Mouse (Mus musculus) hindbrain, embryonic 11.5 days (tissue): Measurements from ENCODE around the gene Galm. TPM values are rescaled to one million over a fixed set of nuclear protein-coding genes. Genes with fewer than 3 reads are reported as not detected.
"Not testable (repeated sequence)": the region's sequence is repeated elsewhere in the genome, so short reads cannot be mapped to it uniquely, and the experiment has no call there.

ENCODE experiments used
- ATAC-seq: fragments of 200-750 bp; cut with Nextera tagmentation; 2 replicates; pipeline ENCODE4 v1.8.0; 2017; ENCODE audit warnings: mild to moderate bottlenecking, moderate TSS enrichment, moderate library complexity; ENCODE audit not compliant: low FRiP score
- DNase-seq: peaks from one replicate; pipeline ENCODE4 v3.0.0-alpha.2; 2015; ENCODE audit warnings: low spot score
- H3K27ac ChIP-seq: fragments of 300-500 bp; sonication (generic); 2 replicates; pipeline ENCODE4 v1.5.1; 2014; ENCODE audit warnings: mild to moderate bottlenecking, low read depth, low read length
- H3K27me3 ChIP-seq: fragments of 300-500 bp; sonication (generic); 2 replicates; pipeline ENCODE4 v1.6.1; 2014; ENCODE audit warnings: mild to moderate bottlenecking, low read length, moderate library complexity, mixed read lengths; ENCODE audit not compliant: control insufficient read depth, insufficient read depth
- H3K36me3 ChIP-seq: fragments of 300-500 bp; sonication (generic); 2 replicates; pipeline ENCODE4 v1.6.1; 2014; ENCODE audit warnings: mild to moderate bottlenecking, low read length, moderate library complexity, mixed read lengths; ENCODE audit not compliant: control insufficient read depth, insufficient read depth
- H3K4me1 ChIP-seq: fragments of 300-500 bp; sonication (generic); replicated peaks from 2 replicates; pipeline ENCODE4 v1.6.1; 2014; ENCODE audit warnings: low read length, mixed read lengths; ENCODE audit not compliant: control insufficient read depth, insufficient read depth
- H3K4me2 ChIP-seq: fragments of 300-500 bp; sonication (generic); replicated peaks from 2 replicates; pipeline ENCODE4 v1.6.1; 2014; ENCODE audit warnings: mild to moderate bottlenecking, low read depth, low read length
- H3K4me3 ChIP-seq: fragments of 300-500 bp; sonication (generic); 2 replicates; pipeline ENCODE4 v1.5.1; 2014; ENCODE audit warnings: low read depth, low read length
- H3K9ac ChIP-seq: fragments of 300-500 bp; sonication (generic); 2 replicates; pipeline ENCODE4 v1.6.1; 2014; ENCODE audit warnings: low read depth, low read length
- H3K9me3 ChIP-seq: fragments of 300-500 bp; sonication (generic); 2 replicates; pipeline ENCODE4 v1.6.1; 2016; ENCODE audit warnings: low read length; ENCODE audit not compliant: control insufficient read depth
- WGBS: fragments of 180-500 bp; shearing (Covaris S2); extraction: QIAGEN DNeasy Blood & Tissue Kit; methylation state at CpG from one replicate; pipeline ENCODE4 v1.1.7; 2014; 5-methylcytosine and 5-hydroxymethylcytosine counted together
- polyA plus RNA-seq: library from polyadenylated mRNA; unstranded; fragments of >200 nt; fragmentation: Nextera tagmentation; extraction: Ambion mirVana; gene quantifications from 2 replicates; pipeline ENCODE4 v1.2.1, GENCODE M21; 2014

Galm gene
- polyA plus RNA-seq, 1 experiment from 2014 or later = 9.1 TPM

DNA sequence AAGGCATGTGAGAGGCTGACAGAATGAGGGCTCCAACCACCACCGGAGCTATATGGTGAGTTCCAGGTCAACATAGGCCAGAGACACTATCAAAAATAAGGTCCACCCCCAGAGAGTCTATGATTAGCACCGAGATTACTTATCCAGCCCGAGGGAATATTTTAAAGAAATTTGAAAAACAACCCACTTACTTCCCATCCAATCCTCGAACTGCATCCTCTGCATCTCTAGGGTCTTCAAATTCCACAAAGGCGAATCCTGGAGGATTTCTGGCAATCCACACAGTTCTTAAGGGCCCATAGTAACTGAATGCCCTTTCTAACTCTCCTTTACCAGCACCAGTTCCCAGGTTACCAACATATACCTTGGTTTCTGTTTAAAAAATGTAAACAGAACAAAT lies 78.4 kb downstream of the Galm start:
- H3K4me2 ChIP-seq = peak overlapping the region; percentile 67
- 36% methylated on average over 5 of the region's 5 CpGs for WGBS

DNA sequence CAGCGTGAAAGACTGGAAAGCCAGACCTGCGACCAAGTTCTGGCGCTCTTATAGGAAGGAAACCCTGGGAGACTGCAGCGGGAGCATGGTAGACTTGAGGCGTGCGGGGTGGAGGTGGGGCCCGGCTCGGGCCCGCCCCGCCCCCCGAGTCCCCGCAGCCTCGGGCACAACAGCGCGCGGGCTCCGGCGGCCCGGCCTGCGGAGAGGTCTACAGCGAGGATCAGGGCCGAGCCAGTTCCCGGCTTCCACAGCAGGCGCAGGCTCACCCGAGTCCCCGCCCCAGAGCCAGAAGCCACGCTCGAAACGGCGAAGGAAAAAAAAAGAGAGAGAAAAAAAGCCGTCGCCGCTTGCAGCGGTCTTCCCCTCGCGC lies 79.0 kb downstream of the Galm start:
- H3K27ac ChIP-seq = peak overlapping the region; percentile 99
- peak; percentile 68 for ATAC-seq
- WGBS = 1% methylated on average over 36 of the region's 36 CpGs

More for the DNA sequence above, 78.4 kb downstream of the Galm start:
- Histone ChIP-seq H3K27ac (no peak overlapping the region), H3K4me3 (peak overlapping the region; percentile 97), H3K36me3 (peaks cover 15% of the 10 kb centered on the region), H3K4me1 (no peaks in the 10 kb centered on the region), H3K9me3 (no peaks in the 10 kb centered on the region), H3K9ac (peak overlapping the region; percentile 99), H3K27me3 (no peaks in the 10 kb centered on the region)
- no peak for ATAC-seq
- no peak for DNase-seq

GRCm38 (mm10) chr17:80206671-80207581 lies 79.7 kb downstream of the Galm start, which contains the start of the genes Srsf7 and Ttc39d:
Gene Srsf7 (minus strand): TSS chr17:80207307.
Gene Ttc39d (plus strand): TSS chr17:80207460.
- no peaks in the 10 kb centered on the region for H3K9me3 ChIP-seq
- H3K36me3 ChIP-seq = peaks cover 13% of the 10 kb centered on the region
- peak; percentile 99 for DNase-seq
- peak within 1 kb of the TSS; percentile 99 for H3K27ac ChIP-seq
- H3K27me3 ChIP-seq = no peaks in the 10 kb centered on the region
- no peaks in the 10 kb centered on the region for H3K4me1 ChIP-seq
- peak within 1 kb of the TSS; percentile 67 for H3K4me2 ChIP-seq
- peak; percentile 92 for ATAC-seq
- WGBS = 2% methylated on average over 90 of the region's 95 CpGs
- peak within 1 kb of the TSS; percentile 99 for H3K9ac ChIP-seq
- H3K4me3 ChIP-seq = peak within 1 kb of the TSS; percentile 97

More for the DNA sequence above, 79.0 kb downstream of the Galm start:
- H3K9ac ChIP-seq = peak overlapping the region; percentile 99
- no peaks in the 10 kb centered on the region for H3K9me3 ChIP-seq
- peak overlapping the region; percentile 67 for H3K4me2 ChIP-seq
- H3K27me3 ChIP-seq = no peaks in the 10 kb centered on the region
- H3K4me3 ChIP-seq = peak overlapping the region; percentile 97
- peak; percentile 75 for DNase-seq
- H3K4me1 ChIP-seq = no peaks in the 10 kb centered on the region
- H3K36me3 ChIP-seq = peaks cover 13% of the 10 kb centered on the region

DNA sequence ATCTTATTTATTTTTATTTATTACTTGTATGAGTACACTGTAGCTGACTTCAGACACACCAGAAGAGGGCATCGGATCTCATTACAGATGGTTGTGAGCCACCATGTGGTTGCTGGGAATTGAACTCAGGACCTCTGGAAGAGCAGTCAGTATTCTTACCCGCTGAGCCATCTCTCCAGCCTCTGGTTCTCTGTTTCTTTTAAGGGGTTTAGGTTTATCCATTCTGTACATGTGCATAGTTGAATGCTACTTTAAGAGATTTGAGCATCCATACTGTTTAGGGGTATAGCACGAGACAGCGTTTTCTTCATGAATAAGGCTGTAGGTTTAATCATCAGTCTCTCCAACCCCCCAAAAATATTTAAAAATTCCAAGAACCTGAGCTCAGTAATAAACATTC lies 86.7 kb downstream of the Galm start:
- not testable (repeated sequence) for H3K36me3 ChIP-seq, H3K27ac ChIP-seq, H3K4me1 ChIP-seq, H3K4me2 ChIP-seq, DNase-seq, H3K9me3 ChIP-seq, ATAC-seq, H3K27me3 ChIP-seq, H3K4me3 ChIP-seq, H3K9ac ChIP-seq
- WGBS = 94% methylated on average over 4 of the region's 4 CpGs

- no peak overlapping the region for H3K9ac ChIP-seq
- H3K4me2 ChIP-seq = no peak overlapping the region
- no peak overlapping the region for H3K4me3 ChIP-seq
- WGBS = 67% methylated on average over 2 of the region's 2 CpGs
- no peak overlapping the region for H3K27ac ChIP-seq
- DNase-seq (no peak), ATAC-seq (no peak)
- H3K4me1 ChIP-seq = no peaks in the 10 kb centered on the region
- H3K27me3 ChIP-seq = no peaks in the 10 kb centered on the region
- H3K36me3 ChIP-seq = no peaks in the 10 kb centered on the region
- H3K9me3 ChIP-seq = no peaks in the 10 kb centered on the region
These were observed 92.9 kb downstream of the Galm start for GRCm38 (mm10) chr17:80220131-80220530.

- ATAC-seq (no peak), DNase-seq (no peak)
- Histone ChIP-seq H3K27me3 (no peaks in the 10 kb centered on the region), H3K27ac (no peak overlapping the region), H3K4me1 (no peaks in the 10 kb centered on the region), H3K36me3 (no peaks in the 10 kb centered on the region), H3K9me3 (no peaks in the 10 kb centered on the region), H3K9ac (no peak overlapping the region), H3K4me3 (no peak overlapping the region), H3K4me2 (no peak overlapping the region)
- WGBS = 67% methylated on average over 9 of the region's 9 CpGs
These were observed 93.9 kb downstream of the Galm start for GRCm38 (mm10) chr17:80221202-80221601.

DNA sequence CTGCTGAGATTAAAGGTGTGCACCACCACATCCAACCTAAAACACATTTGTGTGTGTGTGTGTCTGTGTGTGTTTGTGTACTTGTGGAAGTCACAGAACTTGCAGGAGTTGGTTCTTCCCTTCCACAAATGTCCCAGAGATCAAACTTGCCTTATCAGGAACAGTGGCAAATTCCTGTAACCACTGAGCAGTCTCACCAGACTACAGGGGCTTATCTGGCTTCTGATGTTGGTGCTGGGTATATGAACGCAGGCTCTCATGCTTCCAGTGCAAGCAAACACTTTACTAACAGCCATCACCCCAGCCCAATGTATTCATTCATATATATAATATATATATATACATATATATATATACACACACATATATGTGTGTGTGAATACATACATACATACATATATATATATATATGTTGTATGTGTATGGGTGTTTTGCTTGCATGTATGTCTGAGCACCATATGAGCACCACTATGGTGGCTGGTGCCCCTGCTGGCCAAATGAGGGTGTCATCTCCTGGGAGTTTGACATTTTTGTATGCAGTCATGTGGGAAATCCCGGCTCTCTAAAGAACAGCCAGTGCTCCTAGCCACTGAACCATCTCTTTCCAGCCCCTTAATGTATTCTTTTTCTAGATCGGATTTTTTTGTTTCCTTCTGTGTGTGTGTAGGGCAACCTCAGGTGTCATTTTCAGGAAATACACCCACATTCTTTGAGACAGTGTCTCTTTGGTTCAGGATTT lies 94.8 kb downstream of the Galm start:
- H3K27ac ChIP-seq = no peak overlapping the region
- no peaks in the 10 kb centered on the region for H3K9me3 ChIP-seq
- DNase-seq (no peak), ATAC-seq (no peak)
- H3K9ac ChIP-seq = no peak overlapping the region
- H3K27me3 ChIP-seq = no peaks in the 10 kb centered on the region
- 78% methylated on average over 3 of the region's 3 CpGs for WGBS
- no peaks in the 10 kb centered on the region for H3K4me1 ChIP-seq
- no peak overlapping the region for H3K4me2 ChIP-seq
- no peaks in the 10 kb centered on the region for H3K36me3 ChIP-seq
- H3K4me3 ChIP-seq = no peak overlapping the region

DNA sequence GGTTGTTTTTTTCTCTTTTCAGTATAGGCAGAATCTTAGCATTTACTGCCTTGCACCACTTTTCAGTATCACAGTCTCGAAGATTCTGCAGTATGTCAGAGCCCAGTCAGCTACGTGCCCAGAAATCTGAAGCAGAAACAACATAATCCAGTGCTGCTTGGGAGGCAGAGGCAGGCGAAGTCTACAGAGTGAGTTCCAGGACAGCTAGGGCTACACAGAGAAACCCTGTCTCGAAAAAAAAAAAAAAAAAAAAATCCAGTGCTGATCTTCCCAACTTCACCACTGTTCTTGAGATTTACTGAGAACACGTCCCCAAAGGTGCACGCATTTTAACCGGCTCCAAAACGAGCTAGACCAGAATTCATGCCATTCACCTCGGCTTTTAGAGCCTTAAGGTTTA lies 96.6 kb downstream of the Galm start:
- Histone ChIP-seq H3K9me3 (no peaks in the 10 kb centered on the region), H3K27me3 (no peaks in the 10 kb centered on the region), H3K36me3 (no peaks in the 10 kb centered on the region), H3K4me3 (peak overlapping the region; percentile 49), H3K4me2 (peak overlapping the region; percentile 46), H3K27ac (no peak overlapping the region), H3K4me1 (no peaks in the 10 kb centered on the region), H3K9ac (peak overlapping the region; percentile 35)
- ATAC-seq = peak; percentile 34
- 11% methylated on average over 9 of the region's 9 CpGs for WGBS
- DNase-seq = no peak
